Mouse (Mus musculus) erythroblast, embryonic 14.5 days (primary cell): ENCODE measurements around the gene Dock1.

Experiments
- GATA1 ChIP-seq: IDR thresholded peaks from 2 replicates; pipeline ENCODE4 v1.6.1; 2012; ENCODE audit warnings: low read length, inconsistent platforms, mixed read lengths
- TAL1 ChIP-seq: IDR thresholded peaks from 3 replicates; pipeline ENCODE4 v1.6.1; 2012; ENCODE audit warnings: low read length, inconsistent platforms, mixed read lengths

GRCm38 (mm10) chr7:134931886-134932285 lies 261.4 kb downstream of the Dock1 start:
- TF ChIP-seq GATA1 (no peak), TAL1 (no peak)
